Mouse (Mus musculus): ENCODE results near the gene Riiad1. TPM values are rescaled to one million over a fixed set of nuclear protein-coding genes. Genes with fewer than 3 reads are reported as not detected.

Riiad1 gene
- total and polyA plus RNA-seq, 2 experiments from 2014 or later: 7.3 to 24.7 TPM

GRCm38 (mm10) chr3:94465632-94466430 is 14.3 kb downstream of the Riiad1 start:
- Histone ChIP-seq H3K9me3 (ENCODE audit: low read length) (no peaks in the 10 kb centered on the region), H3K9ac (peak overlapping the region; percentile 37), H3K27me3 (ENCODE audit: insufficient read depth, low read length) (no peaks in the 10 kb centered on the region), H3K36me3 (ENCODE audit: insufficient read depth) (no peaks in the 10 kb centered on the region), H3K27ac (ENCODE audit: low read depth, low read length) (peak overlapping the region; percentile 95), H3K4me1 (ENCODE audit: insufficient read depth) (peaks cover 31% of the 10 kb centered on the region), H3K4me3 (ENCODE audit: low read depth, low read length) (no peak overlapping the region), H3K4me2 (ENCODE audit: low read depth) (no peak overlapping the region; the same call in 1 of the 2 replicates)
- ATAC-seq (peak; percentile 91), DNase-seq (peak; percentile 85)
- WGBS: 17% methylated on average over 13 of the region's 13 CpGs
- peak; percentile 30; the same call in 1 of the 2 replicates for TF ChIP-seq CTCF (IDR thresholded peaks at IDR 0.05; ENCODE audit: low read depth)

DNA sequence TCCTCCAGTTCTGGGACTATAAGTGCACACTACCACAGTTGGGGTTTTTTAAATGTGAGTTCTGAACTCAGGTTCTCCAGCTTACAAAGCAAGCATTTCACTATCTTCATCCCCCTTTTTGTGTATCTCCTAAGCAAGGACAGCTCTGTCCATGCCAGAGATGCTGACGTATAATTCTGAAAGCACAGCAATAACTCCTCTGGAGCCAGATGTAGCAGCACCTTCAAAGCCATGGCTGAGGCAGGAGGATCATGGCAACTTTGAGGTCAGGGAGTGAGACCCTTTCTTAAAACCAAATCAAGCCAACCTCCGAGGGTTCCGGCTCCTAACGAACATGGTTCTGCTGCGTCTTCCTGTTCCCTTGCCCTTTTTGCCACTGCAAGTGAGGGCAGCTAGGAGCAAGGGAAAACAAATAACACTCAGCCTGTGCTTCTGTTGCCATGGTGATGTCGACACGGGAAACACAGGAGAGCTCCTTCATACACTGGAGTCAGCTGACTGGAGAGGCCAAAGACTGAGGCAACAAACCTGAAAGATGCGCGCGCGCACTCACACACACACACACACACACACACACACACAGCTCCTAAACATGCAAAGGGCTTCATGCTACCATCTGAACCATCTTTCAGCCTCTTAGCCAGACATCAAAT is 16.1 kb downstream of the Riiad1 start:
- Histone ChIP-seq H3K27me3 (ENCODE audit: insufficient read depth, low read length) (no peaks in the 10 kb centered on the region), H3K36me3 (ENCODE audit: insufficient read depth) (no peaks in the 10 kb centered on the region), H3K9ac (no peak overlapping the region), H3K27ac (ENCODE audit: low read depth, low read length) (peak overlapping the region; percentile 95), H3K4me3 (ENCODE audit: low read depth, low read length) (no peak overlapping the region), H3K4me2 (ENCODE audit: low read depth) (no peak overlapping the region), H3K4me1 (ENCODE audit: insufficient read depth) (peaks cover 31% of the 10 kb centered on the region), H3K9me3 (ENCODE audit: low read length) (no peaks in the 10 kb centered on the region)
- peak; percentile 72 for DNase-seq
- ATAC-seq: peak; percentile 73
- 19% methylated on average over 11 of the region's 11 CpGs for WGBS
- TF ChIP-seq CTCF (IDR thresholded peaks at IDR 0.05; ENCODE audit: low read depth): no peak

- TF ChIP-seq CTCF (IDR thresholded peaks at IDR 0.05; ENCODE audit: low read depth): no peak
- H3K9me3 ChIP-seq (ENCODE audit: low read length): no peaks in the 10 kb centered on the region
- peaks cover 14% of the 10 kb centered on the region for H3K4me1 ChIP-seq (ENCODE audit: insufficient read depth)
- H3K27me3 ChIP-seq (ENCODE audit: insufficient read depth, low read length): no peaks in the 10 kb centered on the region
- H3K9ac ChIP-seq: no peak overlapping the region
- H3K4me3 ChIP-seq (ENCODE audit: low read depth, low read length): no peak overlapping the region
- 92% methylated on average over 2 of the region's 2 CpGs for WGBS
- DNase-seq (no peak), ATAC-seq (no peak)
- no peak overlapping the region for H3K27ac ChIP-seq (ENCODE audit: low read depth, low read length)
- H3K4me2 ChIP-seq (ENCODE audit: low read depth): no peak overlapping the region
- no peaks in the 10 kb centered on the region for H3K36me3 ChIP-seq (ENCODE audit: insufficient read depth)
Measured at GRCm38 (mm10) chr3:94459834-94460233, 20.3 kb downstream of the Riiad1 start.

GRCm38 (mm10) chr3:94457055-94457454 is 23.1 kb downstream of the Riiad1 start:
- H3K4me3 ChIP-seq (ENCODE audit: low read depth, low read length): no peak overlapping the region
- peak overlapping the region; percentile 64; the same call in 1 of the 2 replicates for H3K27ac ChIP-seq (ENCODE audit: low read depth, low read length)
- H3K9ac ChIP-seq: no peak overlapping the region; the same call in 1 of the 2 replicates
- no peaks in the 10 kb centered on the region for H3K9me3 ChIP-seq (ENCODE audit: low read length)
- H3K27me3 ChIP-seq (ENCODE audit: insufficient read depth, low read length): no peaks in the 10 kb centered on the region
- no peak for TF ChIP-seq CTCF (IDR thresholded peaks at IDR 0.05; ENCODE audit: low read depth)
- H3K4me2 ChIP-seq (ENCODE audit: low read depth): peak overlapping the region; percentile 45; the same call in 1 of the 2 replicates
- ATAC-seq (peak; percentile 23), DNase-seq (no peak)
- H3K4me1 ChIP-seq (ENCODE audit: insufficient read depth): no peaks in the 10 kb centered on the region
- H3K36me3 ChIP-seq (ENCODE audit: insufficient read depth): no peaks in the 10 kb centered on the region
- WGBS: 57% methylated on average over 3 of the region's 3 CpGs

DNA sequence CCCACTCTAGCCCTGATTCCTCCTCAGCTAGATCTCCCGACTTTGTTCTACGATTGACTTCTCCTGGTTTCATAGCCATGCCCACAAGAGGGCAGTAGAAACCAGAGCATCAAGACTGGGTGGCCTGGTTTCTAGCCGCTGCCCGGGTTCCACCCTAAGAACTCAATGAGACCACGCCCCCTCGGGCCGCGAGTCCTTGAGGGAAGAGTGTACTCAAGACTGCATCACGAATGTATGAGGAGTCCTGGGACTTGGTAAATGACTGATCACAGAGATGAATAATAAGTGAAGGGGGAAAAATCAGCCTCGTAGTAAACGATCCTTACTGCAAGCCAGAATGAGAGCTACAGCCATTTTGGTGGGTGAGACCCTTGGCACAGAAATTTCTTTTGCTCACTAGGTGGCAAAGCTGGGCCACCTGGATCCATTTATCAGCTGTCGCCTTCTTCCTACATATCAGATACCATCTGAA is 23.6 kb downstream of the Riiad1 start:
- Histone ChIP-seq H3K4me2 (ENCODE audit: low read depth) (peak overlapping the region; percentile 45), H3K4me3 (ENCODE audit: low read depth, low read length) (peak overlapping the region; percentile 37), H3K4me1 (ENCODE audit: insufficient read depth) (no peaks in the 10 kb centered on the region), H3K9ac (peak overlapping the region; percentile 44), H3K9me3 (ENCODE audit: low read length) (no peaks in the 10 kb centered on the region), H3K36me3 (ENCODE audit: insufficient read depth) (no peaks in the 10 kb centered on the region), H3K27ac (ENCODE audit: low read depth, low read length) (peak overlapping the region; percentile 64; the same call in 1 of the 2 replicates), H3K27me3 (ENCODE audit: insufficient read depth, low read length) (no peaks in the 10 kb centered on the region)
- ATAC-seq: peak; percentile 94
- DNase-seq: peak; percentile 96
- TF ChIP-seq CTCF (IDR thresholded peaks at IDR 0.05; ENCODE audit: low read depth): peak; percentile 90
- 1% methylated on average over 12 of the region's 12 CpGs for WGBS

- no peak for TF ChIP-seq CTCF (IDR thresholded peaks at IDR 0.05; ENCODE audit: low read depth)
- Histone ChIP-seq H3K4me3 (ENCODE audit: low read depth, low read length) (no peak overlapping the region), H3K4me1 (ENCODE audit: insufficient read depth) (no peaks in the 10 kb centered on the region), H3K27me3 (ENCODE audit: insufficient read depth, low read length) (no peaks in the 10 kb centered on the region), H3K36me3 (ENCODE audit: insufficient read depth) (peaks cover 44% of the 10 kb centered on the region), H3K9ac (no peak overlapping the region), H3K9me3 (ENCODE audit: low read length) (no peaks in the 10 kb centered on the region), H3K27ac (ENCODE audit: low read depth, low read length) (no peak overlapping the region), H3K4me2 (ENCODE audit: low read depth) (no peak overlapping the region)
- ATAC-seq (no peak), DNase-seq (no peak)
- 88% methylated on average over 2 of the region's 2 CpGs for whole genome bisulfite sequencing
Measured at GRCm38 (mm10) chr3:94449377-94449776, 30.8 kb downstream of the Riiad1 start.

- Histone ChIP-seq H3K27ac (ENCODE audit: low read depth, low read length) (peak within 1 kb of the TSS; percentile 70), H3K9ac (peak within 1 kb of the TSS; percentile 92), H3K27me3 (ENCODE audit: insufficient read depth, low read length) (no peaks in the 10 kb centered on the region), H3K36me3 (ENCODE audit: insufficient read depth) (peaks cover 35% of the 10 kb centered on the region), H3K9me3 (ENCODE audit: low read length) (no peaks in the 10 kb centered on the region), H3K4me2 (ENCODE audit: low read depth) (peak within 1 kb of the TSS; percentile 92), H3K4me1 (ENCODE audit: insufficient read depth) (no peaks in the 10 kb centered on the region), H3K4me3 (ENCODE audit: low read depth, low read length) (peak within 1 kb of the TSS; percentile 96)
- ATAC-seq (peak; percentile 44; the same call in 1 of the 2 replicates), DNase-seq (no peak)
- under 1% methylated on average over 24 of the region's 24 CpGs for WGBS
- TF ChIP-seq CTCF (IDR thresholded peaks at IDR 0.05; ENCODE audit: low read depth): no peak
Measured at GRCm38 (mm10) chr3:94443597-94443964, 36.6 kb downstream of the Riiad1 start, which contains the start of gene Oaz3. Gene Oaz3, minus strand, starts transcription at chr3:94443915.

Data from forebrain, postnatal 0 days (tissue).